23 mouse cellular contexts compared by ENCODE assay signal in genomic region chr5:96226490-96226889, GRCm38 (mm10). TPM values are rescaled to one million over a fixed set of nuclear protein-coding genes. Genes with fewer than 3 reads are reported as not detected.
DNase-seq lines count a peak whose midpoint lies in the region; ATAC-seq and TF ChIP-seq lines count a peak whose summit lies in the region.
"Had no signal": no experiment of that assay in that cellular context is flagged by ENCODE, and none has a peak within 500 bp of the region (broad histone marks: within the 10 kb centered on the region; RNA-seq: fewer than 3 reads in every experiment).

No protein-coding gene starts in this region.

- no peaks in the 10 kb centered on the region for H3K9me3 ChIP-seq in forebrain, embryonic 15.5 days
- no peaks in the 10 kb centered on the region for H3K9me3 ChIP-seq in forebrain, embryonic 13.5 days (replicated peaks)
- H3K9me3 ChIP-seq: embryonic facial prominence, embryonic 12.5 days; embryonic facial prominence, embryonic 15.5 days; hindbrain, embryonic 10.5 days; hindbrain, embryonic 13.5 days; intestine, embryonic 15.5 days had no signal

- ATAC-seq in forebrain, embryonic 15.5 days (replicated peaks): 0 out of 2 replicates have a peak, but pooled peaks have one; percentile 43
- no peak; the same call in 1 of the 2 replicates for ATAC-seq in forebrain, embryonic 13.5 days
- 0 out of 2 replicates have a peak, but pooled peaks have one; percentile 42 for ATAC-seq in frontal cortex, adult (ENCODE audit: low TSS enrichment)
- ATAC-seq: activated CD4-positive, CD25-positive, alpha-beta regulatory T cell, adult 4 months; forebrain, embryonic 14.5 days; hindbrain, embryonic 16.5 days; intestine, embryonic 15.5 days had no signal

- WGBS in forebrain, embryonic 15.5 days: 86% methylated on average over 8 of the region's 8 CpGs
- 88% methylated on average over 8 of the region's 8 CpGs for WGBS in forebrain, embryonic 13.5 days

- no peak overlapping the region for H3K9ac ChIP-seq in forebrain, embryonic 15.5 days (replicated peaks)
- H3K9ac ChIP-seq in forebrain, embryonic 13.5 days: no peak overlapping the region
- H3K9ac ChIP-seq: embryonic facial prominence, embryonic 12.5 days; embryonic facial prominence, embryonic 15.5 days; hindbrain, embryonic 13.5 days; intestine, embryonic 15.5 days had no signal

- H3K36me3 ChIP-seq in forebrain, embryonic 15.5 days: peaks cover 18% of the 10 kb centered on the region; the same call in 1 of the 2 replicates
- peaks cover 32% of the 10 kb centered on the region for H3K36me3 ChIP-seq in forebrain, embryonic 13.5 days (ENCODE audit: poor library complexity, severe bottlenecking)

- no peak for DNase-seq in frontal cortex, postnatal 36 days (ENCODE audit: low spot score in 2 of 2)
- no peak for DNase-seq in layer of hippocampus, adult 2 months (ENCODE audit: low spot score in 2 of 2)
- DNase-seq in layer of hippocampus, adult 9-11 months: no peak
- no peak for DNase-seq in testis, postnatal 10 days (ENCODE audit: low spot score)
- DNase-seq: adrenal gland, adult 8-10 months; adrenal gland, postnatal 25 days; cerebellum, adult 11 months; cerebellum, adult 2 months; cerebellum, adult 9-11 months; gastrocnemius, postnatal 10 days; gastrocnemius, postnatal 36 days had no signal

- H3K4me1 ChIP-seq in forebrain, embryonic 15.5 days: 0 out of 2 replicates have a peak, but pooled peaks cover 10% of the 10 kb centered on the region
- no peaks in the 10 kb centered on the region for H3K4me1 ChIP-seq in forebrain, embryonic 13.5 days
- H3K4me1 ChIP-seq: embryonic facial prominence, embryonic 12.5 days; hindbrain, embryonic 10.5 days had no signal

- no peak overlapping the region for H3K4me2 ChIP-seq in forebrain, embryonic 15.5 days (replicated peaks)
- H3K4me2 ChIP-seq in forebrain, embryonic 13.5 days: no peak overlapping the region
- H3K4me2 ChIP-seq: embryonic facial prominence, embryonic 12.5 days; embryonic facial prominence, embryonic 15.5 days; heart, embryonic 11.5 days; hindbrain, embryonic 13.5 days; intestine, embryonic 15.5 days had no signal

- H3K27ac ChIP-seq in forebrain, embryonic 15.5 days (replicated peaks): no peak overlapping the region
- no peak overlapping the region for H3K27ac ChIP-seq in forebrain, embryonic 13.5 days
- peak overlapping the region; percentile 28; the same call in 1 of the 2 replicates for H3K27ac ChIP-seq in layer of hippocampus, adult 2 months
- H3K27ac ChIP-seq: embryonic facial prominence, embryonic 12.5 days; embryonic facial prominence, embryonic 15.5 days; hindbrain, embryonic 10.5 days; hindbrain, embryonic 13.5 days; intestine, embryonic 15.5 days had no signal

- H3K27me3 ChIP-seq in forebrain, embryonic 15.5 days: no peaks in the 10 kb centered on the region
- no peaks in the 10 kb centered on the region for H3K27me3 ChIP-seq in forebrain, embryonic 13.5 days
- H3K27me3 ChIP-seq: embryonic facial prominence, embryonic 12.5 days; embryonic facial prominence, embryonic 15.5 days; hindbrain, embryonic 13.5 days; intestine, embryonic 15.5 days had no signal

- H3K4me3 ChIP-seq in forebrain, embryonic 15.5 days: no peak overlapping the region
- H3K4me3 ChIP-seq in forebrain, embryonic 13.5 days: no peak overlapping the region
- no peak overlapping the region for H3K4me3 ChIP-seq in layer of hippocampus, adult 2 months
- H3K4me3 ChIP-seq: embryonic facial prominence, embryonic 12.5 days; embryonic facial prominence, embryonic 15.5 days; hindbrain, embryonic 10.5 days; hindbrain, embryonic 13.5 days; intestine, embryonic 15.5 days had no signal

- no peak for TF ChIP-seq CTCF in layer of hippocampus, adult 2 months (conservative IDR thresholded peaks at IDR 0.05)

RNA-seq across cellular contexts. Expression of gene Mrpl1, which starts 17.2 kb away (rescaled TPM):
- polyA plus RNA-seq in forebrain, embryonic 15.5 days (2015; fragmentation: Nextera tagmentation; extraction: Ambion mirVana): 16.5 and 16.7 TPM in 2 replicates
- 18.5 and 18.7 TPM in 2 replicates for polyA plus RNA-seq in forebrain, embryonic 13.5 days (2015; fragmentation: Nextera tagmentation; extraction: Ambion mirVana)
- 10 to 100 TPM; 15.8 to 17.4 TPM for total RNA-seq in layer of hippocampus, adult 2 months (2021)
